Mouse (Mus musculus) MEL (cell line): ENCODE measurements around the gene Btaf1.

Experiments
- CTCF ChIP-seq, 3 experiments: IDR thresholded peaks in 2 of 3; conservative IDR thresholded peaks in 1 of 3; 2 replicates each; pipeline ENCODE4 v1.5.1; 2011 to 2012; ENCODE audit warnings: low read length in 3 of 3, low read depth in 2 of 3, mild to moderate bottlenecking in 2 of 3, improper control_type of control experiment in 1 of 3, inconsistent platforms in 1 of 3, mixed read lengths in 1 of 3, moderate library complexity in 1 of 3; ENCODE audit not compliant: control insufficient read depth in 1 of 3, insufficient read depth in 1 of 3, poor library complexity in 1 of 3, severe bottlenecking in 1 of 3
- E2F4 ChIP-seq: IDR thresholded peaks from 2 replicates; pipeline ENCODE4 v1.6.1; 2011; ENCODE audit warnings: low read depth, low read length, improper control_type of control experiment, borderline replicate concordance
- EP300 ChIP-seq, 2 experiments: IDR thresholded peaks; 2 replicates each; pipeline ENCODE4 v1.6.1; 2011; ENCODE audit warnings: improper control_type of control experiment in 2 of 2, low read length in 2 of 2, low read depth in 1 of 2, mild to moderate bottlenecking in 1 of 2
- GATA1 ChIP-seq: IDR thresholded peaks from 2 replicates; pipeline ENCODE4 v1.6.1; 2011; ENCODE audit warnings: low read depth, low read length, improper control_type of control experiment
- MAX ChIP-seq: IDR thresholded peaks from 2 replicates; pipeline ENCODE4 v1.6.1; 2011; ENCODE audit warnings: low read length, improper control_type of control experiment
- POLR2A ChIP-seq, 2 experiments: IDR thresholded peaks; 2 replicates each; pipeline ENCODE4 v1.6.1; 2011 to 2012; ENCODE audit warnings: low read length in 2 of 2, mild to moderate bottlenecking in 2 of 2, control low read depth in 1 of 2, improper control_type of control experiment in 1 of 2, low read depth in 1 of 2, moderate library complexity in 1 of 2; ENCODE audit not compliant: control insufficient read depth in 1 of 2, insufficient read depth in 1 of 2, poor library complexity in 1 of 2
- POLR2AphosphoS2 ChIP-seq: IDR thresholded peaks from 2 replicates; pipeline ENCODE4 v1.6.1; 2011; ENCODE audit warnings: low read length, improper control_type of control experiment
- RAD21 ChIP-seq: IDR thresholded peaks from 2 replicates; pipeline ENCODE4 v1.6.1; 2011; ENCODE audit warnings: mild to moderate bottlenecking, low read depth, low read length, improper control_type of control experiment
- RCOR1 ChIP-seq: IDR thresholded peaks from 2 replicates; pipeline ENCODE4 v1.6.1; 2012; ENCODE audit warnings: low read depth, mild to moderate bottlenecking, inconsistent platforms, low read length, improper control_type of control experiment
- TCF12 ChIP-seq: IDR thresholded peaks from 2 replicates; pipeline ENCODE4 v1.6.1; 2014; ENCODE audit warnings: low read depth, mild to moderate bottlenecking, inconsistent platforms, low read length, improper control_type of control experiment, moderate library complexity
- USF1 ChIP-seq: IDR thresholded peaks from 2 replicates; pipeline ENCODE4 v1.6.1; 2014; ENCODE audit warnings: low read depth, mild to moderate bottlenecking, inconsistent platforms, low read length, improper control_type of control experiment, moderate library complexity
- ZC3H11A ChIP-seq: IDR thresholded peaks from 2 replicates; pipeline ENCODE4 v1.6.1; 2012; ENCODE audit warnings: low read depth, mild to moderate bottlenecking, inconsistent platforms, low read length, improper control_type of control experiment
- ZNF384 ChIP-seq: IDR thresholded peaks from 2 replicates; pipeline ENCODE4 v1.6.1; 2012; ENCODE audit warnings: low read depth, mild to moderate bottlenecking, inconsistent platforms, low read length, improper control_type of control experiment

- no peak for TF ChIP-seq RCOR1
- no peak for TF ChIP-seq POLR2A (IDR thresholded peaks at IDR 0.05; ENCODE audit: control insufficient read depth in 1 of 2, insufficient read depth in 1 of 2, low read depth in 1 of 2, low read length in 2 of 2, poor library complexity in 1 of 2)
- no peak for TF ChIP-seq CTCF (IDR thresholded peaks at IDR 0.05 in 2 of 3, conservative IDR thresholded peaks at IDR 0.05 in 1 of 3; ENCODE audit: control insufficient read depth in 1 of 3, insufficient read depth in 1 of 3, low read depth in 2 of 3, low read length in 3 of 3, poor library complexity in 1 of 3, severe bottlenecking in 1 of 3)
- TF ChIP-seq MAX = no peak
- no peak for TF ChIP-seq E2F4
- TF ChIP-seq POLR2AphosphoS2 = no peak
- no peak for TF ChIP-seq ZNF384
- TF ChIP-seq EP300 (IDR thresholded peaks at IDR 0.05; ENCODE audit: low read depth in 1 of 2, low read length in 2 of 2) = no peak
- no peak for TF ChIP-seq USF1
- TF ChIP-seq ZC3H11A = no peak
- TF ChIP-seq RAD21 = no peak
- TF ChIP-seq GATA1 = no peak
- no peak for TF ChIP-seq TCF12
These were observed 105.6 kb downstream of the Btaf1 start for GRCm38 (mm10) chr19:37031446-37031845.
